Mouse (Mus musculus) left cerebral cortex, postnatal 10 days (tissue): Measurements from ENCODE around the gene Serpini1. TPM values are rescaled to one million over a fixed set of nuclear protein-coding genes. Genes with fewer than 3 reads are reported as not detected.
"Not testable (repeated sequence)": the region's sequence is repeated elsewhere in the genome, so short reads cannot be mapped to it uniquely, and the experiment has no call there.

ENCODE experiments used
- DNase-seq, 2 experiments: peaks; one replicate each; pipeline ENCODE4 v3.0.0; 2021 to 2022; ENCODE audit warnings: low spot score in 2 of 2, mixed read lengths in 1 of 2; ENCODE audit errors: extremely low spot score in 1 of 2
- intact Hi-C: fragments of 180-260 bp; cut with DNase I; formaldehyde crosslinking; loops from one replicate; pipeline ENCODE4 v1.15.1; 2025
- total RNA-seq, 2 experiments: library from RNA; stranded (reverse); gene quantifications; 2 replicates each; pipeline ENCODE4 v1.2.3; 2021

Serpini1 gene
- total RNA-seq, 2 experiments from 2014 or later: 139 to 153 TPM

DNA sequence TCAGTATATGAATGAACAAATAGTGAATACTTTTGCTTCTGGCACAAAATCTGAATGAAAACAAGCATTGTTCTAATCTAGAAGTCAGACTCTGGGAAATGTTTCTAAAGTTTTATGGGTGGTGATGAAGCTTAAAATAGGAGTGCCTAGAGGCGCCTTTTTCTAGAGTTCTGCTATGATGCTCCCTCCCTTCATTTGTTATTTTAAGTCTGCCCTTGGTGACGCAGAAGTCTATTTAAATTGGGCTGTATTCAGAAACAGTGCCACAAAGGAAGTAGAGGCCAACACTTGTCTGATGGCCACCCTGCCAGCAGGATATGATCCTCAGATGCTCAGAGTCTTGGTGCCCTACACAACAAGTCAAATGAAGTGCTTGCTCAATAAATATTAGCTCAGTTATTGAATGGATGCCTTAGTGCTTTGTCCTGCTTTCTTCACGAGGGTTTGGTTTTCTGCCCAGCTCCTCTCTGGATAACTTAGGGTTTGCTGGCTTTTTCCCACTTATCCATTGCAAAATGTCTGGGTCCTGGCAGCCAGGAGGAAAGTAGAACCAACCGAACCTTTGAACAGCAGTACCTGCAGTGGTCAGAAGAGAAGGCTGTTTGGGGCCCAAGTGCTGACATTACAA is 73.8 kb downstream of the Serpini1 start:
- intact Hi-C loops: no loop called here
- DNase-seq: no peak

DNA sequence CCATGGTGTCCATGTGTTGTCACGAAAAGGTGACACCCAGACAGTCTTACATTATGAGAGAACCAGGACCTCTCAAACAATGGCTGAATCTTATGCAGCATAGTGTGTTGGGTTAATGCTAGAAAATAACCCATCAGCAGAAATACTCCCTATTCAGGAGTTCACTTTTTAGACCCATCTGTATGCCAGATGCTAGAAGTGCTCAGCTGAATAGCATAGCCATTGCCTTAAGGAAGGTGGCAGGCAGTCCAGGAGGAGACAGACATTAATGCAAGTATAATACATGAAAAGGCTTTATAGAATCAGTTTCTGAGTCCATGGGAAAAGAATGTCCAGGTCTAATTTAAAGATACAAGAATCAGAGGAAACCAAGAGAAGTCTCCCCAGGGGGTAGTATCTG is 75.9 kb downstream of the Serpini1 start:
- intact Hi-C loops: no loop called here
- DNase-seq: no peak

- intact Hi-C loops: no loop called here
- no peak for DNase-seq
Observed at GRCm38 (mm10) chr3:75633635-75634034, 76.3 kb downstream of the Serpini1 start.

- no peak for DNase-seq
- intact Hi-C loops: no loop called here
Observed at GRCm38 (mm10) chr3:75635648-75636047, 78.3 kb downstream of the Serpini1 start.

- intact Hi-C loops: no loop called here
- no peak for DNase-seq
Observed at GRCm38 (mm10) chr3:75639546-75639945, 82.2 kb downstream of the Serpini1 start.

- no peak for DNase-seq
- intact Hi-C loops: no loop called here
Observed at GRCm38 (mm10) chr3:75647542-75647941, 90.2 kb downstream of the Serpini1 start.

DNA sequence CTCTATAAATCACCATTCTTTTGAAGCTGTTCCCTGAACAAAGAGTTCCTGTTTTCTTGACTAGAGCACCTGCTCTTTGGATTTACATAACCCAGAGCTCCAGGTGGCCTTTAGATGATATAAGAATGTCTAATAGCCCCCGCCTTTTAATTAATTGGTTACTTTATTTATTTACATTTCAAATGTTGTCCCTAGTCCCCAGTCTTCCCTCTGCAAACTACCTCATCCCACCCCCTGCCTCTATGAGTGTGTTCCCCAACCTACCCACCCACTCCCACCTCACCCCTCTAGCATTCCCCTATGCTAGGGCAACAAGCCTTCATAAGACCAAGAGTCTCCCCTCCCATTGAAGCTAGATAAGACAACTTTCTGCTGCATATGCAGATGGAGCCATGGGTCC is 90.9 kb downstream of the Serpini1 start:
- DNase-seq: no peak
- intact Hi-C loops: no loop called here

GRCm38 (mm10) chr3:75650416-75651154 is 93.2 kb downstream of the Serpini1 start:
- DNase-seq, intact Hi-C loops: not testable (repeated sequence)

- intact Hi-C loops: no loop called here
- DNase-seq: no peak
Observed at GRCm38 (mm10) chr3:75651603-75652115, 94.3 kb downstream of the Serpini1 start.

DNA sequence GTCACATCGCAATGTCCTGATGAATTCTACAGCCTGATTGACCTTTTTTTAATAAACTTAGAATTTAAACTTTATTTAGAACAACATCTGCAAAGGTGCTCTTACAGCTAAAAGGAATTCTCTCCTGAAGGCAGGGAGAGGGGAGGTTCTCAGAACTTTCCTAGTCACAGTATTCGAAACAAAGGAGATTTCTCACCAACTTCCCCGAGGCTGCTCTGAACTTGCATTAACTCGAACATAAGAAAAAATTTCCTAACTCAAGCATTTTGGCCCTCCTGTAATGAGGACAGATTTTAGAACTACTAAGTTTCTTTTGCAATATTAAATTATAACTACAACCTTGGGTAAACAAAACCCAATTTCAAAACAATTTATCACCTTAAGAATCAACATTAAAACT is 96.6 kb downstream of the Serpini1 start:
- DNase-seq, intact Hi-C loops: not testable (repeated sequence)

DNA sequence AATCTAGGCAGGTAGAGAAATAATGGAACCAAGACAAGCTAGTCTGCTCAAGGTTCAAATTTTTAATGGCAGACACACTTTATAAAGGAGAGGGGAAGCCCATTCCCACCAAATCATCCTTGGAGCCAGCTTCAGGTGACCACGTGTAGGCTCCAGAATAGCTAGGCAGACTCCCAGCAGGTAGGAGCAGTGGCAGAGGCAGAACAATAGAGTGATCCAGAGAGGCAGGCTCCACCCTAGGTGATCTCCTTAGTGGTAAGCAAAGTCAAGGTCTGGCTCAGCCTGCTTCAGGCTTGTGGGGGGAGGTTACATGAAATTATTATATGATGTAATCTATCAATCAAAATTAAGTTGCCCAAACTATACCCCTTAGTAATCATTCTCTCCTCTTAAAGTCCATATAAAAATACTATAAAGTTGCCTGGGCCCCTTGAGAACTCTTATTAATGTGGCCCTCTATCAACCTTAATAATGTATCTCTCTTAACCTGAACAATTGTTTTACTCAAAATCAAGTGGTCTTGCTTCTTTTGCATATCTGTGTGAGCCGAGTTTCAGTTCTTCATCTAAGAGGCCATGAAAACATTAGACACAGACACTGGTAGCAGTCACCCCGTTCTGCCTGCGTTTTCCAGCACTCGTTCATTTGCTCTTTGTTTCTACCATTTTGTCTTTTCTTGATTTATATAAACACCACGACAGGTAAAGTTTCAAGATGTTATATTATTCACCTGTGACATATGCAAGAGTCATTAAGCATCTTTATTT is 98.4 kb downstream of the Serpini1 start:
- no peak for DNase-seq
- intact Hi-C loops: no loop called here

GRCm38 (mm10) chr3:75666962-75667361 is 109.6 kb downstream of the Serpini1 start:
- intact Hi-C loops: no loop called here
- DNase-seq: no peak

DNA sequence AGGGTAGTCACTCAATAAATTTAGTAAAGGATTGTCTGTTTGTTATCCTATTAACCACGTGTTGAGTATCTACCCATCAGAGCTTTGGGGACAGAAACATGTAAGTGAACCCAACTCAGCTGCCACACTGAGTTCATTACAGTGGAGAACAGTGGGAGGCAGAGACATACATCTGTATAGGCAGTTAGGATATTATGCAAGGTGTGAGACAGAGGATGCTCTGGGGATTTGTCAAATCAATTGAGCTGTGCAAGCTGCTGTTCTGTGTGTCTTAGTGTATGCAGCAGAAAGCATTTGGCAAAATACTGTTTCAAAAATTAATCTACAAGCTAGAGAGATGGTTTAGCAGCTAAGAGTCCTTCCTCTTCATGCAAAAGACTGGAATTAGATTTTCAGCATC is 113.1 kb downstream of the Serpini1 start:
- no peak for DNase-seq
- intact Hi-C loops: no loop called here

DNA sequence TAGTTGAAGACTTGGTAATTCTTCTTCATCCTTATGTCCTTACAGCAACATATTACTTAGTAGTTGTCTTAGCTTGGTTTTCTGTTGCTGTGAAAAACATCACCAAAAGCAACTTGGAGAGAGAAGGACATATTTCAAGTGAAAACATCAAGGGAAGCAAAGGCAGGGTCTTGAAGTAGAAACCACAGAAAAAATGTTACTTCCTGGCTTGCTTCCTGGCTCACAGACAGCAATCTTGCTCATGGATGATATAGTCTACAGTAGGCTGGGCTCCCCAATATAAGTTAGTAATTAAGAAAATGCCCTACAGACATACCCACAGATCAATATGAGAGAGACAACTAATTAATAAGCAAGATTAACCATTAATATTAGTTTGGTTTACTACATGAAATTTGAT is 125.5 kb downstream of the Serpini1 start:
- DNase-seq: no peak
- intact Hi-C loops: no loop called here

DNA sequence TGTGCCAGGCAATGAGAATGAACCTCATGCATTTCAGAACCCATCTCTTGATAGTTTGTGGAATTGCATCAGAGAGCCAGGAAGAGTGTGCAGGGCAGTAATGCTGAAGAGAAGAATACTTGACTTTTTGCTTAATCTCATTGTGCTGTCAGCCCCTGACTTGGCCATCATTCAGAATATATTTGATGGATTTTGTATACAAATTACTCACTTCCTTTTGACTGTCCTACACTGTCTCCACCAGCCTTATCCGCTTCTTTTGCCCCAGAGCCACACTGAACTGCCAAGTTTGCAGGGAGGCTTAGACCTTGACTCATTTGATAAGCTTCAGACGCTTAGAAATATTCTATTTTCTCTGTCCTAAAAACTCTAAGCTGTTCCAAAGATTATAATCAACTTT is 129.4 kb downstream of the Serpini1 start:
- no peak for DNase-seq
- intact Hi-C loops: no loop called here

- intact Hi-C loops: no loop called here
- DNase-seq: no peak
Observed at GRCm38 (mm10) chr3:75687187-75687825, 130.0 kb downstream of the Serpini1 start.

DNA sequence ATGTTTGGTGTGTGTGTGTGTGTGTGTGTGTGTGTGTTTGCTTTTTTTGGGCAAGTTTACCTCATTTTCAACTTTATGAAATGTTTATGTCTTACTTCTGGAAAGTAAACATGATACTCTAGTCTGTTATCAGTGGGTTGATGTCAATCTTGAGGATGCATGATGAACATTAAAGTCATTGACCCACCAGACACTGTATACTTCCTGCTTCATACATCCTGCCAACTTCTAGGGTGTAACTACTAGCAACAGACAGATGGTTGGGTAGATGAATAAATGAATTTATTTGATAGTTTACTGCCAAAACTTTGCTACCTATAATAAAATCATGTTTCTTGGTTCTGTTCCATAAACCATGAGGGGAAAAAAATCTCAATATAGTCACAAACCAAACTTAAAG is 133.0 kb downstream of the Serpini1 start:
- intact Hi-C loops: no loop called here
- DNase-seq: no peak

DNA sequence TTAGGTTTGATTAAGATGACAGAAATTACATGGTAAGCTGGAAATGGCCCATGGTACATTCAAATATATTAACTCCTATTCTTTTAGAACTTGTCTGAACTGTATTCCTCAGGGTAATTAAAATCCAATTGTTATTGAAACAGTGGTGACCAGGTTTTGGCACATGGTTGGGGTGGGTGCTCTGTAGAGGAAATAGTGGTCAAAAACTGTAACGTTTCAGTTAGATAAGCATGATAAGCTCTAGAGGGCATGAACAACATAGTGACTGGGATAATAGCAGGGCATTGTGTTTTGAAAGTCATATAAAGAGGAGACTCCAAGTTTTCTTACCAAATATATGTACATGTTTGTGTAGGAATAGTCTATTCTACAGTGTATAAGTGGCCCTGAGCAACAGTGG is 134.7 kb downstream of the Serpini1 start:
- DNase-seq: no peak
- intact Hi-C loops: no loop called here
